Mouse (Mus musculus): ENCODE results near the gene Mrgprh. TPM values are rescaled to one million over a fixed set of nuclear protein-coding genes. Genes with fewer than 3 reads are reported as not detected.

Mrgprh gene
- polyA plus RNA-seq, 1 experiment: 0.24 TPM

DNA sequence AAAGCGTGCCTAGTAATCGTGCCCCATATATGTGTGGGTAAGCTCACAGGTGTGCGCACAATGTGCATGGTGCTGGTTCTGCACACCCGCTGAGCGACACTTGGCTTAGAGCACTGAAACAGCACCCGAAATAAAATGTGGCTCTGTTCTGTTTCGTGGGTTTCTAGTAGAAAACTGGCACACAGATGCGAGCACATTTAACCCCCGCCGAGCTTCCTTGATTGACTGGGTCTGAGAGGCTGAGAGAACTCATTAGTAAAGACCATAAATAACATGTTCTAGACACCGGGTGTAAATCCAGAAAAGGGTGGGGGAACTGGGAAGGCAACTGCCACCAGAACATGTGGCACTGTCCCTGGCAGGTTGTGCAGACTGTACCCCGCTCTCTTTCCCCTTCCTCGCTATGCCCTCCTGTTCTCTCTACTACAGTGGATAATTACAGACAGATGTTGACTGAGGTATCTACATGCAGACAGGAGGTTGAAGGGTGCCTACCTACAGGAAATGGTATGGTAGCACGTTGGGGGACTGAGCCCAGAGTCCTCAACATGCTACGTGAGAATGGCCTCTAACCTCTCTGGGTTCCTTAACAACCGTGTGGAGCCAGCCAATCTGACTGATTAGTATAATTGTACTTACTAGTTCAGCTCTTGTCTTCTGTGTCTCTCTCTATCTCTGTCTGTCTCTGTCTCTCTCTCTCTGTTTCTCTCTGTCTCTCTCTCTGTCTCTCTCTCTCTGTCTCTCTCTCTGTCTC, 3.4 kb upstream of the Mrgprh start:
- Histone ChIP-seq H3K27me3 (ENCODE audit: control insufficient read depth, insufficient read depth, low read length) (no peaks in the 10 kb centered on the region), H3K4me3 (ENCODE audit: control insufficient read depth, insufficient read depth, low read length) (no peak overlapping the region), H3K27ac (ENCODE audit: control insufficient read depth, insufficient read depth, low read length) (no peak overlapping the region), H3K36me3 (ENCODE audit: control insufficient read depth, insufficient read depth, low read length) (no peaks in the 10 kb centered on the region), H3K4me1 (replicated peaks; ENCODE audit: control insufficient read depth, insufficient read depth, low read length) (peaks cover 5% of the 10 kb centered on the region; the same call in 1 of the 2 replicates)
- DNase-seq: peak; percentile 32
- WGBS: 18% methylated on average over 16 of the region's 16 CpGs
- TF ChIP-seq CTCF (IDR thresholded peaks at IDR 0.05; ENCODE audit: borderline replicate concordance, control insufficient read depth, extremely low read depth, insufficient read depth, low read length, poor library complexity): no peak
- no peak for TF ChIP-seq POLR2A (IDR thresholded peaks at IDR 0.05; ENCODE audit: control insufficient read depth, extremely low read depth, insufficient read depth, low read length, poor library complexity)

DNA sequence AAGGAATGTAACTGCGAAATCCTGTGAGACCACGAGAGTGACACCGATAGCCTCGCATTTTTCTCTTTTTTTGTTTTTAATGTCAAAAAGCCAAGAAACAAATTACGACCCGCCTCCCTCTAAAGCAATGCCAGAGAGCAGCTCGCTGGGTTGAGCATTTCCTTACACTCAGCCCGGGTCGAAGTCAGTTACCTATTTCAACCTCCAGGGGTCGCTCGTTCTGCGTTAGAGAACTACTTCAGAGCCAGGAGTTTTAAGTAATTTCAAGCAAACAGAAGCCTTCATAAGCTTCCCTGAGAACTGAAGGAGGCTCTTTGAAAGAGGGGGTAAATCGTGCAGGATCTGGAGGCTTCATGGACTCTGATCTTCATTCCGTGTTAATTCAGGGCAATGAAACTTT, 4.3 kb downstream of the Mrgprh start:
- Histone ChIP-seq H3K4me3 (ENCODE audit: control insufficient read depth, insufficient read depth, low read length) (no peak overlapping the region), H3K27me3 (ENCODE audit: control insufficient read depth, insufficient read depth, low read length) (no peaks in the 10 kb centered on the region), H3K36me3 (ENCODE audit: control insufficient read depth, insufficient read depth, low read length) (no peaks in the 10 kb centered on the region), H3K27ac (ENCODE audit: control insufficient read depth, insufficient read depth, low read length) (no peak overlapping the region), H3K4me1 (replicated peaks; ENCODE audit: control insufficient read depth, insufficient read depth, low read length) (peaks cover 5% of the 10 kb centered on the region; the same call in 1 of the 2 replicates)
- 4% methylated on average over 14 of the region's 14 CpGs for WGBS
- TF ChIP-seq POLR2A (IDR thresholded peaks at IDR 0.05; ENCODE audit: control insufficient read depth, extremely low read depth, insufficient read depth, low read length, poor library complexity) (no peak), CTCF (IDR thresholded peaks at IDR 0.05; ENCODE audit: borderline replicate concordance, control insufficient read depth, extremely low read depth, insufficient read depth, low read length, poor library complexity) (no peak)
- DNase-seq: peak; percentile 83

DNA sequence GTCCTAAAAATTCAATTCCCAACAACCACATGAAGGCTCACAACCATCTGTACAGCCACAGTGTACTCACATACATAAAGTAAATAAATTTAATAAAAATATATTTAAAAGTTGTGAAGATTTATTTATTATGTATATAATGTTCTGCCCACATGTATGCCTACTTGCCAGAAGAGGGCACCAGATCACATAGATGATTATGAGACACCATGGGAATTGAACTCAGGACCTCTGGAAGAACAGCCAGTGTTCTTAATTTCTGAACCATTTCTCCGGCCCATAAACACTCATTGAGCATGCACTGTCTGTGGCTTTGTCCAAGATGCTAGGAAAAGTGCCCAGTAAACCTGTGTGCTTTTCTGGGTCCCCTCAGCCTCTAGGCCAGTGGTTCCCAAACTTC, 5.4 kb downstream of the Mrgprh start:
- no peak for TF ChIP-seq POLR2A (IDR thresholded peaks at IDR 0.05; ENCODE audit: control insufficient read depth, extremely low read depth, insufficient read depth, low read length, poor library complexity)
- no peak for TF ChIP-seq CTCF (IDR thresholded peaks at IDR 0.05; ENCODE audit: borderline replicate concordance, control insufficient read depth, extremely low read depth, insufficient read depth, low read length, poor library complexity)
- WGBS: 93% methylated on average over 1 of the region's 1 CpGs
- Histone ChIP-seq H3K36me3 (ENCODE audit: control insufficient read depth, insufficient read depth, low read length) (no peaks in the 10 kb centered on the region), H3K27ac (ENCODE audit: control insufficient read depth, insufficient read depth, low read length) (no peak overlapping the region), H3K4me1 (replicated peaks; ENCODE audit: control insufficient read depth, insufficient read depth, low read length) (peaks cover 5% of the 10 kb centered on the region; the same call in 1 of the 2 replicates), H3K27me3 (ENCODE audit: control insufficient read depth, insufficient read depth, low read length) (no peaks in the 10 kb centered on the region), H3K4me3 (ENCODE audit: control insufficient read depth, insufficient read depth, low read length) (no peak overlapping the region)
- DNase-seq: no peak

DNA sequence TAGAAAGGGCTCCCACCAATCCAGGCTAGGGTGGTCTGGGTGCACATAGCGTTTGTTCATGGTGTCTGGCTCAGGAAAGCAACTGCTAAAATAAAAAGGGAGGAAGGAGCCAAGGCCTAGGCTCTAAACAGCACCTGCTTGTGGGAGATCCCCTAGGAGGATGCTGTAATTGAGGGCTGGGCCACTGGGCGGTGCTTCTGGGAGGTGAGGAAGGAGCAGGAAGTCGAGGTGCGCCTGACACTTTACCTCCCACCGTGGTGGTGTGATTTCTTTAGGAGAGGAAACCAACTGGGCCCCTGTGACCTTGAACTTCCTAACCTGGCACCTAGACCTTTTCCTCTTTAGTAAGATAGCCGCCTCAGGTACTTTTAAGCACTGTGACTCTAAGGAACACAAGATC, 10.8 kb downstream of the Mrgprh start:
- Histone ChIP-seq H3K36me3 (ENCODE audit: control insufficient read depth, insufficient read depth, low read length) (no peaks in the 10 kb centered on the region), H3K4me3 (ENCODE audit: control insufficient read depth, insufficient read depth, low read length) (no peak overlapping the region), H3K27me3 (ENCODE audit: control insufficient read depth, insufficient read depth, low read length) (no peaks in the 10 kb centered on the region), H3K4me1 (replicated peaks; ENCODE audit: control insufficient read depth, insufficient read depth, low read length) (peaks cover 6% of the 10 kb centered on the region; the same call in 1 of the 2 replicates), H3K27ac (ENCODE audit: control insufficient read depth, insufficient read depth, low read length) (no peak overlapping the region; the same call in 1 of the 2 replicates)
- 18% methylated on average over 6 of the region's 6 CpGs for WGBS
- DNase-seq: peak; percentile 24
- TF ChIP-seq POLR2A (IDR thresholded peaks at IDR 0.05; ENCODE audit: control insufficient read depth, extremely low read depth, insufficient read depth, low read length, poor library complexity) (no peak), CTCF (IDR thresholded peaks at IDR 0.05; ENCODE audit: borderline replicate concordance, control insufficient read depth, extremely low read depth, insufficient read depth, low read length, poor library complexity) (no peak)

DNA sequence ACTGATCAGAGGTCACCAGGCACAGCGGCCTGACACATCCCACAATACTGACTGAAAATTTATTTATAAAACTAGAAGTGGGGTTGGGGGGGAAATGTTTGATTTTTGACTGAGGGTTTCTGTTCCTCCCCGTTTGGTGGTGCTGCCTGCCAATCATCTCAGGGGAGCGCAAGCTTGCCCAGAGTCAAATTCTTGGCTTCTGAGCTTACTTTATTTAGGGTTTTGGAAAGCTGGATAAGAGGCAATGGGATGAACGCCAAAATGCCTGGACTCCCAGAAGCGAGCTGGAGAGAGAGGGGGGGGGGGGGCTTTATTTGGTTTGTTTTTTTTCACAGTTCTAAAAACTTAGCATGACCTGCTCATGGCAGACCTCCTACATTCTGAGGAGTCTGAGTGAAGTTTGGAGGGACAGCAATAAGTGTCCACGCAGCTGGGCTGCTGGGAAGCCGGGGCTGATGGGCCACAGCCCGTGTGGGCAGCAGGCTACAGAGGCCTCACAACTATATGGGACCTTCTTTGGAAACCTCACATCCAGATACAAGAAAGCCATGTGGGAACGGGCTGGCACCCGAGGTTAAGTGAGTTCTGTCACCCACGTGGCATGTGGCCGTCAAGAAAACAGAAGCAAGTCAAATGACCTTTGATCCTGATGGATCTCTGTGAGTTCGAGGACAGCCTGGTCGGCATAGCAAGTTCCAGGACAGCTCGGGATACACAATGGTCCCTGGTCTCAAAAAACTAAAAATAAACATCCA, 11.4 kb downstream of the Mrgprh start:
- DNase-seq: no peak
- Histone ChIP-seq H3K4me3 (ENCODE audit: control insufficient read depth, insufficient read depth, low read length) (no peak overlapping the region), H3K27me3 (ENCODE audit: control insufficient read depth, insufficient read depth, low read length) (no peaks in the 10 kb centered on the region), H3K4me1 (replicated peaks; ENCODE audit: control insufficient read depth, insufficient read depth, low read length) (peaks cover 6% of the 10 kb centered on the region; the same call in 1 of the 2 replicates), H3K36me3 (ENCODE audit: control insufficient read depth, insufficient read depth, low read length) (no peaks in the 10 kb centered on the region), H3K27ac (ENCODE audit: control insufficient read depth, insufficient read depth, low read length) (no peak overlapping the region)
- WGBS: 91% methylated on average over 15 of the region's 15 CpGs
- TF ChIP-seq POLR2A (IDR thresholded peaks at IDR 0.05; ENCODE audit: control insufficient read depth, extremely low read depth, insufficient read depth, low read length, poor library complexity) (no peak), CTCF (IDR thresholded peaks at IDR 0.05; ENCODE audit: borderline replicate concordance, control insufficient read depth, extremely low read depth, insufficient read depth, low read length, poor library complexity) (no peak)

DNA sequence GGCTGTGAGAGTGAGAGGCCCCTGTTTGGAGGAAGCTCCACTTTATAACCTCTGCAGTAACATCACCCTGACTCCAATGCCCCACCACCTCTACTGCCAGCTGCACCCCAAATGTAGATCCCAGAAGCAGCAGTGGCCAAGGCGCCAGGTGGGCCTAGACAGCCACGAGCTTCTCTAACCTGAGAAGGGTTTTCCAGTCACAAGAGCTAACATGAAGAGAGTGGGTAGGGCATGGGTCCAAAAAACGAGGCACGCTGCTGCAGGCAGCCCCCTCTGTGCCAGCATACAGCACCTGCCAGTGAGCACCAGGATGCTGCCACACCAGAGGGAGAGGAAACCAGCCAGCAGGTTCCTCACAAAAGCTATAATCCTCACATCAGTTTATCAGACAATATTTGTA, 15.2 kb downstream of the Mrgprh start:
- no peaks in the 10 kb centered on the region for H3K36me3 ChIP-seq (ENCODE audit: control insufficient read depth, insufficient read depth, low read length)

More for the DNA sequence above, 15.2 kb downstream of the Mrgprh start:
- WGBS: 78% methylated on average over 4 of the region's 4 CpGs
- Histone ChIP-seq H3K27me3 (ENCODE audit: control insufficient read depth, insufficient read depth, low read length) (no peaks in the 10 kb centered on the region), H3K4me3 (ENCODE audit: control insufficient read depth, insufficient read depth, low read length) (no peak overlapping the region), H3K27ac (ENCODE audit: control insufficient read depth, insufficient read depth, low read length) (no peak overlapping the region), H3K4me1 (replicated peaks; ENCODE audit: control insufficient read depth, insufficient read depth, low read length) (peaks cover 6% of the 10 kb centered on the region; the same call in 1 of the 2 replicates)
- TF ChIP-seq CTCF (IDR thresholded peaks at IDR 0.05; ENCODE audit: borderline replicate concordance, control insufficient read depth, extremely low read depth, insufficient read depth, low read length, poor library complexity) (no peak), POLR2A (IDR thresholded peaks at IDR 0.05; ENCODE audit: control insufficient read depth, extremely low read depth, insufficient read depth, low read length, poor library complexity) (no peak)
- no peak for DNase-seq
